16 mouse cellular contexts compared by ENCODE assay signal in genomic region chr11:68500949-68501350, GRCm38 (mm10). TPM values are rescaled to one million over a fixed set of nuclear protein-coding genes. Genes with fewer than 3 reads are reported as not detected.
DNase-seq lines count a peak whose midpoint lies in the region; ATAC-seq and TF ChIP-seq lines count a peak whose summit lies in the region.
"Had no signal": no experiment of that assay in that cellular context is flagged by ENCODE, and none has a peak within 500 bp of the region (broad histone marks: within the 10 kb centered on the region; RNA-seq: fewer than 3 reads in every experiment).

No protein-coding gene starts in this region.

- peak; percentile 60; the same call in 1 of the 2 replicates for ATAC-seq in heart, embryonic 12.5 days (ENCODE audit: insufficient number of reproducible peaks, low FRiP score)
- peak; percentile 32; the same call in 1 of the 2 replicates for ATAC-seq in lung, postnatal 0 days
- peak; percentile 76 for ATAC-seq in intestine, embryonic 16.5 days
- ATAC-seq in stomach, embryonic 14.5 days (ENCODE audit: insufficient number of reproducible peaks, insufficient read depth, low FRiP score, low read depth): peak; percentile 59; the same call in 1 of the 2 replicates

- peaks cover 17% of the 10 kb centered on the region for H3K4me1 ChIP-seq in heart, embryonic 12.5 days (replicated peaks)
- H3K4me1 ChIP-seq in lung, postnatal 0 days (ENCODE audit: insufficient read depth, low read depth, low read length): peaks cover 9% of the 10 kb centered on the region; the same call in 1 of the 2 replicates
- peaks cover 10% of the 10 kb centered on the region; the same call in 1 of the 2 replicates for H3K4me1 ChIP-seq in intestine, embryonic 16.5 days (ENCODE audit: control insufficient read depth, insufficient read depth, low read length)
- H3K4me1 ChIP-seq in stomach, embryonic 14.5 days (ENCODE audit: control insufficient read depth, insufficient read depth, low read length): no peaks in the 10 kb centered on the region
- H3K4me1 ChIP-seq: limb, embryonic 12.5 days had no signal

- H3K9ac ChIP-seq in heart, embryonic 12.5 days: no peak overlapping the region
- no peak overlapping the region for H3K9ac ChIP-seq in lung, postnatal 0 days (replicated peaks; ENCODE audit: low read depth)
- no peak overlapping the region for H3K9ac ChIP-seq in intestine, embryonic 16.5 days (ENCODE audit: low read depth, low read length)
- H3K9ac ChIP-seq in stomach, embryonic 14.5 days (replicated peaks; ENCODE audit: low read depth, low read length): no peak overlapping the region
- H3K9ac ChIP-seq: limb, embryonic 12.5 days had no signal

- intact Hi-C loops in heart, postnatal 10 days (cut with DNase I): no loop called here

- H3K36me3 ChIP-seq in heart, embryonic 12.5 days: no peaks in the 10 kb centered on the region
- H3K36me3 ChIP-seq in lung, postnatal 0 days (ENCODE audit: insufficient read depth, low read length): no peaks in the 10 kb centered on the region
- H3K36me3 ChIP-seq in intestine, embryonic 16.5 days (ENCODE audit: control insufficient read depth, insufficient read depth, low read length): no peaks in the 10 kb centered on the region
- no peaks in the 10 kb centered on the region for H3K36me3 ChIP-seq in stomach, embryonic 14.5 days (ENCODE audit: control insufficient read depth, insufficient read depth, low read length)
- H3K36me3 ChIP-seq: embryonic facial prominence, embryonic 10.5 days; hindbrain, embryonic 10.5 days; limb, embryonic 12.5 days had no signal

- WGBS in heart, embryonic 12.5 days: 6% methylated on average over 14 of the region's 14 CpGs
- whole genome bisulfite sequencing in lung, postnatal 0 days: 9% methylated on average over 13 of the region's 14 CpGs
- 45% methylated on average over 14 of the region's 14 CpGs for WGBS in intestine, embryonic 16.5 days
- 22% methylated on average over 14 of the region's 14 CpGs for WGBS in stomach, embryonic 14.5 days

- no peak overlapping the region for H3K27ac ChIP-seq in heart, embryonic 12.5 days (ENCODE audit: poor library complexity, severe bottlenecking)
- H3K27ac ChIP-seq in lung, postnatal 0 days (ENCODE audit: low read length): no peak overlapping the region
- H3K27ac ChIP-seq in intestine, embryonic 16.5 days (ENCODE audit: low read length): no peak overlapping the region
- H3K27ac ChIP-seq in stomach, embryonic 14.5 days (ENCODE audit: low read length): no peak overlapping the region
- H3K27ac ChIP-seq: embryonic facial prominence, embryonic 10.5 days; hindbrain, embryonic 10.5 days; limb, embryonic 12.5 days; macrophage had no signal

- no peak for TF ChIP-seq EP300 in lung, postnatal 0 days (IDR thresholded peaks at IDR 0.05)

- no peak overlapping the region for H3K4me3 ChIP-seq in heart, embryonic 12.5 days
- H3K4me3 ChIP-seq in lung, postnatal 0 days (ENCODE audit: low read depth, low read length): no peak overlapping the region
- H3K4me3 ChIP-seq in intestine, embryonic 16.5 days (ENCODE audit: low read length): no peak overlapping the region
- no peak overlapping the region for H3K4me3 ChIP-seq in stomach, embryonic 14.5 days (ENCODE audit: low read depth, low read length)
- H3K4me3 ChIP-seq: embryonic facial prominence, embryonic 10.5 days; hindbrain, embryonic 10.5 days; limb, embryonic 12.5 days; myocyte had no signal

- no peak for TF ChIP-seq CTCF in lung, postnatal 0 days (IDR thresholded peaks at IDR 0.05)

- no peak for DNase-seq in heart, postnatal 10 days
- DNase-seq in lung, postnatal 0 days (ENCODE audit: low spot score): no peak
- no peak for DNase-seq in lung, postnatal 14 days
- no peak for DNase-seq in left cerebral cortex, adult 11 months (ENCODE audit: low spot score)
- no peak for DNase-seq in spleen, postnatal 14 days (ENCODE audit: low spot score in 2 of 2)
- DNase-seq: cerebellum, adult 8-10 months; kidney, adult 8-10 months; right cerebral cortex, postnatal 4 days had no signal

- H3K27me3 ChIP-seq in heart, embryonic 12.5 days (replicated peaks): peaks cover 16% of the 10 kb centered on the region
- H3K27me3 ChIP-seq in lung, postnatal 0 days (replicated peaks; ENCODE audit: insufficient read depth, low read length): no peaks in the 10 kb centered on the region
- no peaks in the 10 kb centered on the region for H3K27me3 ChIP-seq in intestine, embryonic 16.5 days (replicated peaks; ENCODE audit: control insufficient read depth, insufficient read depth, low read length)
- H3K27me3 ChIP-seq in stomach, embryonic 14.5 days (ENCODE audit: control insufficient read depth, insufficient read depth, low read length): no peaks in the 10 kb centered on the region
- H3K27me3 ChIP-seq: limb, embryonic 12.5 days had no signal

- peak overlapping the region; percentile 55 for H3K4me2 ChIP-seq in heart, embryonic 12.5 days
- H3K4me2 ChIP-seq in lung, postnatal 0 days (replicated peaks; ENCODE audit: low read depth, low read length): no peak overlapping the region
- 0 out of 2 replicates have a peak overlapping the region, but pooled peaks have one; percentile 2 for H3K4me2 ChIP-seq in intestine, embryonic 16.5 days (ENCODE audit: low read depth, low read length)
- no peak overlapping the region for H3K4me2 ChIP-seq in stomach, embryonic 14.5 days (replicated peaks; ENCODE audit: low read depth, low read length)
- H3K4me2 ChIP-seq: limb, embryonic 12.5 days had no signal

- H3K9me3 ChIP-seq in heart, embryonic 12.5 days (replicated peaks): no peaks in the 10 kb centered on the region
- no peaks in the 10 kb centered on the region for H3K9me3 ChIP-seq in lung, postnatal 0 days (ENCODE audit: low read length)
- H3K9me3 ChIP-seq in intestine, embryonic 16.5 days (ENCODE audit: control insufficient read depth, low read length): no peaks in the 10 kb centered on the region
- no peaks in the 10 kb centered on the region for H3K9me3 ChIP-seq in stomach, embryonic 14.5 days (ENCODE audit: control insufficient read depth, low read depth, low read length)
- H3K9me3 ChIP-seq: embryonic facial prominence, embryonic 10.5 days; hindbrain, embryonic 10.5 days; limb, embryonic 12.5 days had no signal

RNA-seq across cellular contexts. Expression of gene Pik3r6, which starts 1.9 kb away (rescaled TPM):
- 2.1 and 3.1 TPM in 2 replicates for polyA plus RNA-seq in heart, embryonic 12.5 days (2016; fragmentation: Nextera tagmentation; extraction: Ambion mirVana)
- total RNA-seq in heart, postnatal 10 days (2021): 1 to 10 TPM; 7.4 to 9.6 TPM
- 6.2 and 6.8 TPM in 2 replicates for polyA plus RNA-seq in lung, postnatal 0 days (2015; fragmentation: Nextera tagmentation; extraction: Ambion mirVana)
- polyA plus RNA-seq in intestine, embryonic 16.5 days (2015; fragmentation: Nextera tagmentation; extraction: Ambion mirVana): 2.4 and 2.5 TPM in 2 replicates
- 4.1 and 4.9 TPM in 2 replicates for polyA plus RNA-seq in stomach, embryonic 14.5 days (2014; fragmentation: Nextera tagmentation; extraction: Ambion mirVana)

RNA-seq across cellular contexts. Expression of gene Mfsd6l, which starts 55.0 kb away (rescaled TPM):
- 0.08 TPM in 1 of 2 replicates, not detected in the other for polyA plus RNA-seq in heart, embryonic 12.5 days (2016; fragmentation: Nextera tagmentation; extraction: Ambion mirVana)
- total RNA-seq in heart, postnatal 10 days (2021): under 1 TPM; 0.27 to 0.31 TPM
- polyA plus RNA-seq in lung, postnatal 0 days (2015; fragmentation: Nextera tagmentation; extraction: Ambion mirVana): 5.8 and 6.3 TPM in 2 replicates
- 4.5 and 6.8 TPM in 2 replicates for polyA plus RNA-seq in intestine, embryonic 16.5 days (2015; fragmentation: Nextera tagmentation; extraction: Ambion mirVana)
- 1.3 and 1.4 TPM in 2 replicates for polyA plus RNA-seq in stomach, embryonic 14.5 days (2014; fragmentation: Nextera tagmentation; extraction: Ambion mirVana)
- polyA plus RNA-seq: limb, embryonic 12.5 days; macrophage; myocyte had no signal

Comparison
In these comparisons a context has a peak if more than half of its experiments do, and no peak if none do; other contexts are left out.
1. H3K4me2 ChIP-seq: peak in heart, embryonic 12.5 days (single experiment) and intestine, embryonic 16.5 days (single experiment); none in lung, postnatal 0 days (single experiment) and stomach, embryonic 14.5 days (single experiment).
2. Peak in every context shown above with its lines, with median percentiles within 50 percentile points of each other: ATAC-seq.